Mouse (Mus musculus): ENCODE results near the gene Tmbim6.

DNA sequence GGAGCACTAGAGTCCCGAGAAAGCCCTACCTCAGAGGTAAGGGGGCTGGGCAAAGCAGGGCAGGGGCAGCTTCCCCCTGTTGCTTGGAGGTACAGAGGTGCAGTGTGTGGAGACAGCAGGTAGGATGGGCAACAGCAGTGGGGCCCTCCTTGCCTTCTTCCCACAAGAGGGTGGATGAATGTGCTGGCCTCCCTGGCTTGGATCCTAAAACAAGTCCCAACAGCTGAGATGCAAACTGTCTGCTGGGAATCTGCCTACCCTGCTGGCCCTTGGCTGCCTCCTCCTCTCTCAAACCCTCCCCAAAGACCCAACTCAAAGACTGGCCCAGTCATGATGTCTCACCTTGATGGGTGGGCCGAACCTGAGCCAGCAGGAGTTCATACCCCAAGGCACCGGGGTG, 62.7 kb downstream of the Tmbim6 start:
- TF ChIP-seq CTCF (IDR thresholded peaks at IDR 0.05; ENCODE audit: control insufficient read depth, insufficient read depth, insufficient read length) (no peak), CEBPB (IDR thresholded peaks at IDR 0.05; ENCODE audit: low read depth) (no peak), USF1 (IDR thresholded peaks at IDR 0.05; ENCODE audit: low read depth) (no peak), MAX (IDR thresholded peaks at IDR 0.05) (no peak), MYOG (IDR thresholded peaks at IDR 0.05; ENCODE audit: control insufficient read depth, extremely low read depth, insufficient read length) (no peak)
